Mouse (Mus musculus) limb, embryonic 14.5 days (tissue): ENCODE results near the gene Mgll. TPM values are rescaled to one million over a fixed set of nuclear protein-coding genes. Genes with fewer than 3 reads are reported as not detected.
A peak's percentile ranks its signal among the peaks of the same experiment; 100 is the strongest.

Experiments used
- ATAC-seq: fragments of 200-750 bp; cut with Nextera tagmentation; 2 replicates; pipeline ENCODE4 v1.8.0; 2017; ENCODE audit warnings: low read depth, moderate number of reproducible peaks, moderate TSS enrichment; ENCODE audit not compliant: low FRiP score
- DNase-seq: peaks from one replicate; pipeline ENCODE4 v3.0.0-alpha.2; 2015; ENCODE audit warnings: low spot score
- H3K27ac ChIP-seq: fragments of 300-500 bp; sonication (generic); replicated peaks from 2 replicates; pipeline ENCODE4 v1.5.1; 2014; ENCODE audit warnings: low read depth, mild to moderate bottlenecking, low read length, moderate library complexity, mixed read lengths
- H3K27me3 ChIP-seq: fragments of 300-500 bp; sonication (generic); 2 replicates; pipeline ENCODE4 v1.6.1; 2014; ENCODE audit warnings: low read length, mixed read lengths; ENCODE audit not compliant: control insufficient read depth, insufficient read depth
- H3K36me3 ChIP-seq: fragments of 300-500 bp; sonication (generic); 2 replicates; pipeline ENCODE4 v1.6.1; 2014; ENCODE audit warnings: mild to moderate bottlenecking, low read length, moderate library complexity, mixed read lengths; ENCODE audit not compliant: control insufficient read depth, insufficient read depth
- H3K4me1 ChIP-seq: fragments of 300-500 bp; sonication (generic); 2 replicates; pipeline ENCODE4 v1.6.1; 2014; ENCODE audit warnings: antibody characterized with exemption, low read length, mixed read lengths; ENCODE audit not compliant: control insufficient read depth, insufficient read depth
- H3K4me2 ChIP-seq: fragments of 300-500 bp; sonication (generic); replicated peaks from 2 replicates; pipeline ENCODE4 v1.6.1; 2014; ENCODE audit warnings: low read depth, mild to moderate bottlenecking, low read length, moderate library complexity; ENCODE audit not compliant: severe bottlenecking
- H3K4me3 ChIP-seq: fragments of 300-500 bp; sonication (generic); replicated peaks from 2 replicates; pipeline ENCODE4 v1.5.1; 2014; ENCODE audit warnings: low read length
- H3K9ac ChIP-seq: fragments of 300-500 bp; sonication (generic); 2 replicates; pipeline ENCODE4 v1.6.1; 2014; ENCODE audit warnings: mild to moderate bottlenecking, low read depth, low read length, moderate library complexity; ENCODE audit not compliant: severe bottlenecking
- H3K9me3 ChIP-seq: fragments of 300-500 bp; sonication (generic); 2 replicates; pipeline ENCODE4 v1.6.1; 2016; ENCODE audit warnings: low read length; ENCODE audit not compliant: control insufficient read depth
- POLR2A ChIP-seq: fragments of 200-500 bp; IDR thresholded peaks from 2 replicates; pipeline ENCODE4 v1.8.0; 2012; ENCODE audit warnings: inconsistent platforms, mild to moderate bottlenecking, moderate library complexity, borderline replicate concordance; ENCODE audit not compliant: insufficient read depth, insufficient read length; ENCODE audit errors: extremely low read depth
- WGBS: fragments of 180-500 bp; shearing (Covaris S2); extraction: QIAGEN DNeasy Blood & Tissue Kit; methylation state at CpG from one replicate; pipeline ENCODE4 v1.1.7; 2014; 5-methylcytosine and 5-hydroxymethylcytosine counted together
- polyA plus RNA-seq, 2 experiments: library from polyadenylated mRNA; depleted of rRNA in 1 of 2; stranded (reverse) in 1 of 2; unstranded in 1 of 2; fragments of >200 nt; fragmentation: Nextera tagmentation in 1 of 2; extraction: Ambion mirVana in 1 of 2; gene quantifications; 2 replicates each; pipeline versions ENCODE4 v1.2.1 to v1.2.3; 2012 to 2014

Gene Mgll
- polyA plus RNA-seq, 2 experiments, result 7.5 to 17.6 TPM

GRCm38 (mm10) chr6:88873965-88874867 is 150.0 kb downstream of the Mgll start:
- Histone ChIP-seq H3K4me3 (peak overlapping the region; percentile 73), H3K36me3 (no peaks in the 10 kb centered on the region), H3K9me3 (no peaks in the 10 kb centered on the region), H3K4me2 (peak overlapping the region; percentile 98), H3K27me3 (no peaks in the 10 kb centered on the region), H3K27ac (no peak overlapping the region), H3K4me1 (peaks cover 15% of the 10 kb centered on the region; the same call in 1 of the 2 replicates), H3K9ac (peak overlapping the region; percentile 87)
- WGBS, result 2% methylated on average over 72 of the region's 74 CpGs
- no peak for TF ChIP-seq POLR2A
- no peak for DNase-seq
- ATAC-seq, result peak; percentile 51; the same call in 1 of the 2 replicates

GRCm38 (mm10) chr6:88874868-88875508 is 150.8 kb downstream of the Mgll start, which contains the start of gene Podxl2:
Gene Podxl2, minus strand, starts transcription at chr6:88875044.
- peak within 1 kb of the TSS; percentile 73 for H3K4me3 ChIP-seq
- DNase-seq (peak; percentile 80), ATAC-seq (peak; percentile 84)
- peak within 1 kb of the TSS; percentile 98 for H3K4me2 ChIP-seq
- H3K27ac ChIP-seq, result no peak within 1 kb of the TSS
- WGBS, result 6% methylated on average over 47 of the region's 63 CpGs
- no peaks in the 10 kb centered on the region for H3K36me3 ChIP-seq
- H3K9me3 ChIP-seq, result no peaks in the 10 kb centered on the region
- H3K27me3 ChIP-seq, result no peaks in the 10 kb centered on the region
- peak within 1 kb of the TSS; percentile 87 for H3K9ac ChIP-seq
- no peak for TF ChIP-seq POLR2A
- H3K4me1 ChIP-seq, result peaks cover 15% of the 10 kb centered on the region; the same call in 1 of the 2 replicates

Other genes with a start within 250 kb of the Mgll start
- gene Sec61a1, start 205.5 kb upstream of the Mgll start, polyA plus RNA-seq (2012; rRNA removed), result 254 and 348 TPM in 2 replicates
- gene Sec61a1, start 205.5 kb upstream of the Mgll start, polyA plus RNA-seq (2014; fragmentation: Nextera tagmentation; extraction: Ambion mirVana), result 270 and 273 TPM in 2 replicates
- 0.50 and 0.78 TPM in 2 replicates for gene Kbtbd12, start 86.5 kb upstream of the Mgll start, polyA plus RNA-seq (2012; rRNA removed)
- gene Kbtbd12, start 86.5 kb upstream of the Mgll start, polyA plus RNA-seq (2014; fragmentation: Nextera tagmentation; extraction: Ambion mirVana), result 0.95 and 1.3 TPM in 2 replicates
- 50.8 and 60.5 TPM in 2 replicates for gene Abtb1, start 117.6 kb downstream of the Mgll start, polyA plus RNA-seq (2012; rRNA removed)
- 24.9 and 26.1 TPM in 2 replicates for gene Abtb1, start 117.6 kb downstream of the Mgll start, polyA plus RNA-seq (2014; fragmentation: Nextera tagmentation; extraction: Ambion mirVana)
- 192 and 242 TPM in 2 replicates for gene Podxl2, start 150.6 kb downstream of the Mgll start, polyA plus RNA-seq (2012; rRNA removed)
- gene Podxl2, start 150.6 kb downstream of the Mgll start, polyA plus RNA-seq (2014; fragmentation: Nextera tagmentation; extraction: Ambion mirVana), result 96.2 and 97.2 TPM in 2 replicates
- gene Mcm2, start 174.4 kb downstream of the Mgll start, polyA plus RNA-seq (2012; rRNA removed), result 107 and 122 TPM in 2 replicates
- gene Mcm2, start 174.4 kb downstream of the Mgll start, polyA plus RNA-seq (2014; fragmentation: Nextera tagmentation; extraction: Ambion mirVana), result 108 and 111 TPM in 2 replicates
- 141 and 190 TPM in 2 replicates for gene Tpra1, start 177.8 kb downstream of the Mgll start, polyA plus RNA-seq (2012; rRNA removed)
- 62.2 and 65.7 TPM in 2 replicates for gene Tpra1, start 177.8 kb downstream of the Mgll start, polyA plus RNA-seq (2014; fragmentation: Nextera tagmentation; extraction: Ambion mirVana)